Mouse (Mus musculus): Measurements from ENCODE around the gene Ccsap.

Ccsap gene

GRCm38 (mm10) chr8:123803639-123804038, 56.4 kb downstream of the Ccsap start:
- DNase-seq, result no peak

GRCm38 (mm10) chr8:123801538-123801937, 58.5 kb downstream of the Ccsap start:
- DNase-seq, result no peak

DNA sequence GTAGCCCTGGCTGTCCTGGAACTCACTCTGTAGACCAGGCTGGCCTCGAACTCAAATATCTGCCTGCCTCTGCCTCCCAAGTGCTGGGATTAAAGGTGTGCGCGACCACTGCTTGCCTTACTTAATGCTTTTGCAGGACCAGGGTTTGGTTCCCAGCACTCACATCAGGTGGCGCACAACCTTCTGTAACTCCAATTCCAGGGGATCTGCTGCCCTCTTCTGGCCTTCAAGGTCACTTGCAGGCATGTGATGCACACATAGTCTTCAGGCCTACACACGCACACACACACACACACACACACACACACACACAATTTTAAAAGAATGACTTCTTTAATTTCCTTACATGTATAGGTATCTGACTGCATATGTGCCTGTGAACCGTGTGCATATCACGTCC, 59.1 kb downstream of the Ccsap start:
- DNase-seq, result no peak

DNA sequence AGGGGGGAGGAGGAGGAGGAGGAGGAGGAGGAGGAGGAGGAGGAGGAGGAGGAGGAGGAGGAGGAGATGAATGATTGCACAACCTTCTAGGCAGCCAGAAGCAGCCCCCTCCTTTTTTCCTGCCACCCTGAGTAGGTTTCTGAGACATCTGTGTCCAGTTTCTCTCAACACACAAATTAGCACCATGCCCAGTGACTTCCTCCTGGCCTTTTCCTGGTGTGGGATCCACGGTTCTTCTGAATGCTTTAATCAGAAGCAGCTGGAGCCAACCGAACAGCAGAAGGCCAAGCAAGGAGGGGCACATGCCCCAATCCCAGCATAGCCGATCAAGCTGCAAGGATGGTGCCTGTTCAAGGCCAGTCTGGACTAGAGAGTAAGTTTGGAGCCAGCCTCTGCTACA, 60.1 kb downstream of the Ccsap start:
- DNase-seq, result no peak

DNA sequence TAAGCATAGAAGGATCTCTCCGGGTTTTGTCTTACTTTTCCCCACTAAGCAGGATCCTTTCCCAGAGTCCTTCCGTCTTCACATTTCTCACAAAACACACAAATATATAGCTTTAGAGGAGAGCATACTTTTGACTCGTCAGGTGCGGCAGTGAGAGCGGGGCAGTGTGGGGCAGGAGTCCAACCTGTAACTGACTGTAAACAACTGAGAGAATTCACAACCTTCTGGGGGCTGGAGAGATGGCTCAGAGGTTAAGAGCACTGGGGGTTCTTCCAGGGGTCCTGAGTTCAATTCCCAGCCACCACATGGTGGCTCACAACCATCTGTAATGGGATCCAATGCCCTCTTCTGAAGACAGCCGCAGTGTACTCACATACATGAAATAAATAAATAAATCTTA, 60.6 kb downstream of the Ccsap start:
- DNase-seq, result no peak

DNA sequence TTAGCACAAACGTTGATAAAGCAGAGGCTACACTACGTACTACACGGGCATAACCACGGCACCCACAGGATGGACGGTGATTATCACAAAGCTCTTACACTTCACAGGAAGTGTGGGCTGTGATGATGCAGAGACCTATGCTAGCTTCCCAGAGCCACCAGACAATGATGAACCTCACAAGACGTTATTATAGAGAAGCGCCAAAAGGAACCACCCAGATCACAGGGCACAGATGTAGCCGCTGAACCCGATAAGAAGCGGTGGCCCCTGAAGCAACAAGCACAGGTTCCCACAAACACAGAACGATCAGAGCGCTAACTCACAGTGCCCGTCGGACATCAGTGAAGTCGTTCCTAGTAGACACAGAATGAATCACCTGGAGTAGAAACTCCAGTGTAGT, 62.1 kb downstream of the Ccsap start:
- DNase-seq, result no peak

DNA sequence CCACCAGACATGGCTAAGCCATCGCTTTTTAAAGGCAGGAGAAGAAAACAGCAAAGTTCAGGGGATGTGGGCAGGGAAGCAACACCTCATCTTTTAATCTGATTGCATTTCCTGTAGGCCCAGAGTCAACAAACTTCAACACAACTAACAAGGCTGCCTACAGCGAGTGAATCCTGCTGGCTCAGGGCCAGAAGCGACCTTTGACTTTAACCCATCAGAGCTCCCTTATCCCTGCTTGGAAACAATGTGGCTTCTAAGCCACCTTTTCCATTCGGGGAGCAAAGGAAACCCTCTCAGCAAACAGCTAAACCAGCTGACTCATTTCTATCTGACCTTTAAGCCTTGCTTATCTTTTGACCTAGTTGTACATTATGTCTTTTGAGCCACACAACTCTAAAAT, 63.3 kb downstream of the Ccsap start:
- DNase-seq, result no peak

GRCm38 (mm10) chr8:123794766-123795165, 65.2 kb downstream of the Ccsap start:
- no peak for DNase-seq

GRCm38 (mm10) chr8:123793900-123794299, 66.1 kb downstream of the Ccsap start:
- no peak for DNase-seq

DNA sequence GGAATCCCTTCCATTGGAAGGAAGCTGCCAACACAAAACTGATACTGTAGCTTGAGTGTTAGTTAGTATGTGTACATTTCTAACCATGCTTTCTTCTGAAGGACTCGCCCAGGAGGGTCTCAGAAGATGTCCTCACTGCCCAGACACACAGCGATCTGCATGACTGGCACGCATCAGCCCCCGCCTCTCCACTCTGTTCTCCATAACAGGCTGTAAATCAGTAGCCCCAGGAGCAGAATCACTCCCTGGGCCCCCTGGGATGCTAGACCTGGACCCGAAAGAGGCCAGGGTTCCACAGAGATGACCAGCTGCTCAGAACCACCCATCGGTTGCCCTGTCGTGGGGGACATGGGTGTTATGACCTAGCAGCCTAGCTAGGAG, 68.2 kb downstream of the Ccsap start:
- DNase-seq, result no peak

- DNase-seq, result no peak
Observed at GRCm38 (mm10) chr8:123791101-123791844, 68.7 kb downstream of the Ccsap start.
